Mouse (Mus musculus) G1E (cell line): Measurements from ENCODE around the gene Cdhr2. TPM values are rescaled to one million over a fixed set of nuclear protein-coding genes. Genes with fewer than 3 reads are reported as not detected.

Experiments used
- ATAC-seq: 2 replicates; pipeline ENCODE4 v1.8.0; 2016; ENCODE audit warnings: mild to moderate bottlenecking; ENCODE audit not compliant: insufficient number of reproducible peaks, poor library complexity, low FRiP score, severe bottlenecking; ENCODE audit errors: extremely low read depth
- DNase-seq: peaks from one replicate; pipeline ENCODE4 v3.0.0; 2012; ENCODE audit warnings: low spot score
- H3K27me3 ChIP-seq: 2 replicates; pipeline ENCODE4 v1.6.1; 2012; ENCODE audit warnings: mild to moderate bottlenecking, low read length, inconsistent platforms; ENCODE audit not compliant: insufficient read depth
- H3K36me3 ChIP-seq: replicated peaks from 2 replicates; pipeline ENCODE3; 2012; ENCODE audit warnings: mild to moderate bottlenecking, inconsistent platforms
- H3K4me1 ChIP-seq: 2 replicates; pipeline ENCODE4 v1.6.1; 2012; ENCODE audit warnings: low read depth, low read length, inconsistent platforms, mixed read lengths; ENCODE audit not compliant: insufficient read depth
- H3K4me3 ChIP-seq: 2 replicates; pipeline ENCODE4 v1.5.1; 2012; ENCODE audit warnings: low read depth, mild to moderate bottlenecking, inconsistent platforms, low read length, moderate library complexity, mixed read lengths
- H3K9me3 ChIP-seq: replicated peaks from 2 replicates; pipeline ENCODE4 v1.6.1; 2012; ENCODE audit warnings: inconsistent platforms
- CTCF ChIP-seq: IDR thresholded peaks from 2 replicates; pipeline ENCODE4 v1.5.1; 2012; ENCODE audit warnings: low read depth, low read length, inconsistent platforms, mixed read lengths
- GATA1 ChIP-seq: IDR thresholded peaks from 2 replicates; pipeline ENCODE4 v1.6.1; 2012; ENCODE audit warnings: borderline replicate concordance, low read length, inconsistent platforms, mixed read lengths
- GATA2 ChIP-seq: IDR thresholded peaks from 2 replicates; pipeline ENCODE4 v1.6.1; 2012; ENCODE audit warnings: low read depth, low read length, inconsistent platforms, borderline replicate concordance
- POLR2AphosphoS5 ChIP-seq: IDR thresholded peaks from 2 replicates; pipeline ENCODE4 v1.6.1; 2012; ENCODE audit warnings: low read depth, low read length, inconsistent platforms; ENCODE audit not compliant: insufficient replicate concordance
- TAL1 ChIP-seq: conservative IDR thresholded peaks from 2 replicates; pipeline ENCODE4 v1.6.1; 2012; ENCODE audit warnings: low read depth, low read length, inconsistent platforms, mixed read lengths
- polyA plus RNA-seq: library from polyadenylated mRNA; stranded (reverse); fragments of >175 nt; gene quantifications from 2 replicates; pipeline ENCODE4 v1.2.3, GENCODE M21; 2012
- total RNA-seq, 2 experiments: library from RNA; stranded (forward) in 1 of 2; stranded (reverse) in 1 of 2; fragments of 200-1000 nt in 1 of 2; fragments of >200 nt in 1 of 2; fragmentation: Nextera tagmentation in 1 of 2; gene quantifications; 2 replicates each; pipeline ENCODE4 v1.2.3; 2014 to 2017

Gene Cdhr2
- not detected in 2 replicates for total RNA-seq (2014; fragmentation: Nextera tagmentation)
- not detected in 2 replicates for total RNA-seq (2017)
- polyA plus RNA-seq, result not detected in 2 replicates

DNA sequence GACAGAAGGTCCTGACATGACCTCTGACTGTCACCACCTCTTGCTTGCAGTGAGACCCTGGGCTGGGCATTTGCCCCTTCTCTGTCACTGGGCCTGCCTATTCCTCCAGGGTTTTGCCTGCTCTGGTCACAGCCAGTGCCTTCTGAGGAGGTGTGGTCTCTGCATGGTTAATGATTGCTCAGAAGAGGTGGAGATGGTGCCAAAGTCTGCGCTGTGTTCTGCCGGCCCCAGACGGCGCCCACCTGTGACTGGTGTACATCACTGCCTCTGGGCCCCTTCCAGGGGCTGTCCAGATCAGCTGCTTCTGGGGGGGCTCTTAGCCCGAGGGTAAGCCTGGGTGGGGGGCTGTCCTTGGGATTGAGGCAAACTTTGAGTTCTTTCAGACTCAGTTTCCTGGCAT, at the start of gene Cdhr2:
Gene Cdhr2, plus strand, starts transcription at position 219 of the 400 bp plus-strand sequence.
- DNase-seq, result no peak
- Histone ChIP-seq H3K4me1 (no peaks in the 10 kb centered on the region), H3K4me3 (no peak within 1 kb of the TSS)

GRCm38 (mm10) chr13:54660877-54661276, 40.4 kb upstream of the Cdhr2 start:
- H3K4me3 ChIP-seq, result no peak overlapping the region
- no peak for DNase-seq
- H3K27me3 ChIP-seq, result no peaks in the 10 kb centered on the region
- H3K36me3 ChIP-seq, result peaks cover 93% of the 10 kb centered on the region
- H3K4me1 ChIP-seq, result no peaks in the 10 kb centered on the region
- TF ChIP-seq GATA1 (no peak), CTCF (no peak)
- no peak for ATAC-seq
- no peaks in the 10 kb centered on the region for H3K9me3 ChIP-seq

More for the DNA sequence above, at the start of gene Cdhr2:
- H3K9me3 ChIP-seq, result no peaks in the 10 kb centered on the region
- no peaks in the 10 kb centered on the region for H3K36me3 ChIP-seq
- peaks cover 51% of the 10 kb centered on the region for H3K27me3 ChIP-seq
- TF ChIP-seq CTCF, result no peak
- TF ChIP-seq GATA1, result no peak
- TF ChIP-seq POLR2AphosphoS5, result no peak
- TF ChIP-seq GATA2, result no peak
- TF ChIP-seq TAL1, result no peak
- no peak for ATAC-seq

- Histone ChIP-seq H3K4me1 (no peaks in the 10 kb centered on the region), H3K27me3 (no peaks in the 10 kb centered on the region), H3K4me3 (no peak overlapping the region), H3K36me3 (peaks cover 92% of the 10 kb centered on the region), H3K9me3 (no peaks in the 10 kb centered on the region)
- no peak for ATAC-seq
- TF ChIP-seq TAL1 (no peak), CTCF (no peak), POLR2AphosphoS5 (no peak)
- DNase-seq, result no peak
Measured at GRCm38 (mm10) chr13:54661358-54661757, 39.9 kb upstream of the Cdhr2 start.

DNA sequence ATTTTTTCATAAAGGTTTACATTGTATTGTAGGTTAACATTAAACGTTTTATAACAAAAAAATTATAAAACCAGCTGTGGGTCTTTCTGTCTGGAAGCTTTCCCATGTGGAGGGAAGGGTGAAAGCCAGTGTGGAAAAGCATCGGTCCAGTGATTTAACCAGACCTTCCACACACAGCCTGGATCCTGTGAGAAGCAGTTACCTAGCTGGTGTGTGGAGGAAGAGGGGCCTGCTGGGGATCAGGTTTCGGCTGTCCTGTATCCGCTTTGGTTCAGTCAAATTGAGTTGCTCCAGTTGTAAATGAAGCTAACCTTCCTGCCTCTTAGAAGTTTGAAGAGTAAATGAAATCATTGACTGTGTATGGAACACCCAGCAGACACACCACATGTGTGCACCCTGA, 37.3 kb upstream of the Cdhr2 start:
- no peak for TF ChIP-seq CTCF
- TF ChIP-seq GATA2, result no peak
- no peak for TF ChIP-seq TAL1
- TF ChIP-seq GATA1, result no peak
- TF ChIP-seq POLR2AphosphoS5, result no peak
- ATAC-seq (no peak), DNase-seq (no peak)
- H3K9me3 ChIP-seq, result peaks cover 3% of the 10 kb centered on the region
- H3K36me3 ChIP-seq, result peaks cover 73% of the 10 kb centered on the region
- H3K4me1 ChIP-seq, result no peaks in the 10 kb centered on the region
- H3K27me3 ChIP-seq, result no peaks in the 10 kb centered on the region
- no peak overlapping the region for H3K4me3 ChIP-seq

GRCm38 (mm10) chr13:54664509-54664908, 36.8 kb upstream of the Cdhr2 start:
- ATAC-seq (no peak), DNase-seq (no peak)
- Histone ChIP-seq H3K27me3 (no peaks in the 10 kb centered on the region), H3K4me1 (no peaks in the 10 kb centered on the region), H3K9me3 (peaks cover 6% of the 10 kb centered on the region), H3K36me3 (peaks cover 68% of the 10 kb centered on the region), H3K4me3 (no peak overlapping the region)
- TF ChIP-seq TAL1 (no peak), POLR2AphosphoS5 (no peak), CTCF (no peak), GATA1 (no peak), GATA2 (no peak)

- Histone ChIP-seq H3K4me3 (no peak overlapping the region), H3K27me3 (no peaks in the 10 kb centered on the region), H3K36me3 (peaks cover 63% of the 10 kb centered on the region), H3K9me3 (peaks cover 6% of the 10 kb centered on the region), H3K4me1 (no peaks in the 10 kb centered on the region)
- ATAC-seq, result no peak
- TF ChIP-seq CTCF, result no peak
- TF ChIP-seq GATA1, result no peak
- TF ChIP-seq POLR2AphosphoS5, result no peak
- TF ChIP-seq TAL1, result no peak
- no peak for TF ChIP-seq GATA2
- no peak for DNase-seq
Measured at GRCm38 (mm10) chr13:54665062-54665461, 36.2 kb upstream of the Cdhr2 start.

GRCm38 (mm10) chr13:54670491-54670890, 30.8 kb upstream of the Cdhr2 start:
- H3K27me3 ChIP-seq, result no peaks in the 10 kb centered on the region

More at GRCm38 (mm10) chr13:54670491-54670890, 30.8 kb upstream of the Cdhr2 start:
- no peak for TF ChIP-seq GATA1
- no peak for TF ChIP-seq GATA2
- TF ChIP-seq POLR2AphosphoS5, result no peak
- no peak for TF ChIP-seq CTCF
- TF ChIP-seq TAL1, result no peak
- Histone ChIP-seq H3K9me3 (peaks cover 6% of the 10 kb centered on the region), H3K36me3 (peaks cover 14% of the 10 kb centered on the region), H3K4me3 (no peak overlapping the region), H3K4me1 (peaks cover 2% of the 10 kb centered on the region; the same call in 1 of the 2 replicates)
- DNase-seq, result no peak
- ATAC-seq, result no peak
